Mouse (Mus musculus) heart, embryonic 16.5 days (tissue): ENCODE data around the gene Fut4. TPM values are rescaled to one million over a fixed set of nuclear protein-coding genes. Genes with fewer than 3 reads are reported as not detected.

Source experiments
- ATAC-seq: fragments of 200-750 bp; cut with Nextera tagmentation; replicated peaks from 2 replicates; pipeline ENCODE4 v1.8.0; 2017; ENCODE audit warnings: moderate number of reproducible peaks; ENCODE audit not compliant: insufficient read depth, low FRiP score; ENCODE audit errors: extremely low read depth
- H3K27ac ChIP-seq: fragments of 300-500 bp; sonication (generic); 2 replicates; pipeline ENCODE4 v1.5.1; 2014; ENCODE audit warnings: mild to moderate bottlenecking, low read length, control low read depth, moderate library complexity
- H3K27me3 ChIP-seq: fragments of 300-500 bp; sonication (generic); 2 replicates; pipeline ENCODE4 v1.6.1; 2014; ENCODE audit warnings: low read length, mixed read lengths; ENCODE audit not compliant: control insufficient read depth, insufficient read depth
- H3K36me3 ChIP-seq: fragments of 300-500 bp; sonication (generic); 2 replicates; pipeline ENCODE4 v1.6.1; 2014; ENCODE audit not compliant: control insufficient read depth, insufficient read depth
- H3K4me1 ChIP-seq: fragments of 300-500 bp; sonication (generic); 2 replicates; pipeline ENCODE4 v1.6.1; 2014; ENCODE audit warnings: low read length, mixed read lengths; ENCODE audit not compliant: control insufficient read depth, insufficient read depth
- H3K4me2 ChIP-seq: fragments of 300-500 bp; sonication (generic); 2 replicates; pipeline ENCODE4 v1.6.1; 2014; ENCODE audit warnings: low read depth, mild to moderate bottlenecking, control low read depth, low read length
- H3K4me3 ChIP-seq: fragments of 300-500 bp; sonication (generic); 2 replicates; pipeline ENCODE4 v1.5.1; 2014; ENCODE audit warnings: mild to moderate bottlenecking, control low read depth, low read length
- H3K9ac ChIP-seq: fragments of 300-500 bp; sonication (generic); 2 replicates; pipeline ENCODE4 v1.6.1; 2014; ENCODE audit warnings: low read length, control low read depth
- H3K9me3 ChIP-seq: fragments of 300-500 bp; sonication (generic); replicated peaks from 2 replicates; pipeline ENCODE4 v1.6.1; 2016; ENCODE audit warnings: low read length; ENCODE audit not compliant: control insufficient read depth
- WGBS: fragments of 180-500 bp; shearing (Covaris S2); extraction: QIAGEN DNeasy Blood & Tissue Kit; methylation state at CpG from one replicate; pipeline ENCODE4 v1.1.7; 2014; 5-methylcytosine and 5-hydroxymethylcytosine counted together
- polyA plus RNA-seq: library from polyadenylated mRNA; unstranded; fragments of >200 nt; fragmentation: Nextera tagmentation; extraction: Ambion mirVana; gene quantifications from 2 replicates; pipeline ENCODE4 v1.2.1, GENCODE M21; 2015

The Fut4 gene
- 1.2 and 1.3 TPM in 2 replicates for polyA plus RNA-seq

DNA sequence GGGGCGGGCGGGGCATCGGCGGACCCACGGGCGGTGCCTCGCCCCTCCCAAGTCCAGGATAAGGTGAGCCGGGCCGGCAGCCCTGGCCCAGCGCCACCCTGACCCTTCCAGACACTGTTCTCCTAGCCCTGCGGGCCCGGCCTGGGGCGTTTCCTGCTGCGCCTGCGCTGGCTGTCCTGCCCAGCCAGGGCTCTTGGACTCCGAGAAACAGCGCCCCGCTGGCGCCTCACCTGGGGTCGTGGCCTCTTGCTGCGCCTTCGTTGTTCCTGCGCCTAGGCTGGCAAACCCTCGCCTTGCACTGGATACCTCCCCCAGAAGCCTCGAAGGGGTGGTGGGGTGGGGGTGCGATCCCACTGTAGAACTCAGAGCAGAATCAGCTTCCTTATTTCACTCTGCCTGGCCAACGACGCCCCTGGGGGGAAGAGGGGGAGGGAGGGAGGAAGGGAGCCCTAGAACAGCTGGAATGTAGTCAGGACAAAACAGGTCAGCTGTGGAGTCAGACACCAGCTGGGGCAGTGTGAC is at the start of gene Fut4:
Gene Fut4 (minus strand): TSS at position 393 of the 522 bp plus-strand sequence.
- Histone ChIP-seq H3K4me3 (peak within 1 kb of the TSS; percentile 64), H3K27me3 (0 out of 2 replicates have a peak, but pooled peaks cover 5% of the 10 kb centered on the region), H3K36me3 (no peaks in the 10 kb centered on the region), H3K27ac (no peak within 1 kb of the TSS), H3K9ac (peak within 1 kb of the TSS; percentile 74), H3K4me1 (peaks cover 5% of the 10 kb centered on the region), H3K9me3 (no peaks in the 10 kb centered on the region), H3K4me2 (peak within 1 kb of the TSS; percentile 85)
- WGBS: under 1% methylated on average over 28 of the region's 28 CpGs
- peak; percentile 79 for ATAC-seq

DNA sequence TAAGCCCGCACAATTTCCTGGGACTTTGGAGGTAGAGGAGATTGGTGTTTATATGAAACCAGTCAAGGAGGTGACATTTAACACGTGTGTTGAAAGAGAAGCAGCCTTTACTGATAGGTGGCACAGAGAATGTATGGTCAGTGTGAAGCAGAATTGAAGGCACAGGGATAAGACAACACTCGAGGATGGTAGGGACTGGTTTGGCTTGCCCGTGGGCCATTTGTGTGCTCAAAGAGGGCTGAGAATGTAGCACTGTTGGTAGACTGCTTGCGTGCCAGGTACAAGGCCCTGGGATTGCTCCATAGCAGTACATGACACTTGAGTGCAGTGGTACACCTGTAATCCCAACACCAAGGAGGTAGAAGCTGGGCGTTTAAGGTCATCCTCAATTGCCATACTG is 35.2 kb upstream of the Fut4 start:
- H3K9me3 ChIP-seq: no peaks in the 10 kb centered on the region
- no peak overlapping the region for H3K4me3 ChIP-seq
- no peak overlapping the region for H3K9ac ChIP-seq
- H3K27ac ChIP-seq: no peak overlapping the region
- 86% methylated on average over 6 of the region's 6 CpGs for WGBS
- ATAC-seq: no peak
- peaks cover 7% of the 10 kb centered on the region for H3K36me3 ChIP-seq
- no peaks in the 10 kb centered on the region for H3K27me3 ChIP-seq
- no peak overlapping the region for H3K4me2 ChIP-seq
- H3K4me1 ChIP-seq: peaks cover 9% of the 10 kb centered on the region

DNA sequence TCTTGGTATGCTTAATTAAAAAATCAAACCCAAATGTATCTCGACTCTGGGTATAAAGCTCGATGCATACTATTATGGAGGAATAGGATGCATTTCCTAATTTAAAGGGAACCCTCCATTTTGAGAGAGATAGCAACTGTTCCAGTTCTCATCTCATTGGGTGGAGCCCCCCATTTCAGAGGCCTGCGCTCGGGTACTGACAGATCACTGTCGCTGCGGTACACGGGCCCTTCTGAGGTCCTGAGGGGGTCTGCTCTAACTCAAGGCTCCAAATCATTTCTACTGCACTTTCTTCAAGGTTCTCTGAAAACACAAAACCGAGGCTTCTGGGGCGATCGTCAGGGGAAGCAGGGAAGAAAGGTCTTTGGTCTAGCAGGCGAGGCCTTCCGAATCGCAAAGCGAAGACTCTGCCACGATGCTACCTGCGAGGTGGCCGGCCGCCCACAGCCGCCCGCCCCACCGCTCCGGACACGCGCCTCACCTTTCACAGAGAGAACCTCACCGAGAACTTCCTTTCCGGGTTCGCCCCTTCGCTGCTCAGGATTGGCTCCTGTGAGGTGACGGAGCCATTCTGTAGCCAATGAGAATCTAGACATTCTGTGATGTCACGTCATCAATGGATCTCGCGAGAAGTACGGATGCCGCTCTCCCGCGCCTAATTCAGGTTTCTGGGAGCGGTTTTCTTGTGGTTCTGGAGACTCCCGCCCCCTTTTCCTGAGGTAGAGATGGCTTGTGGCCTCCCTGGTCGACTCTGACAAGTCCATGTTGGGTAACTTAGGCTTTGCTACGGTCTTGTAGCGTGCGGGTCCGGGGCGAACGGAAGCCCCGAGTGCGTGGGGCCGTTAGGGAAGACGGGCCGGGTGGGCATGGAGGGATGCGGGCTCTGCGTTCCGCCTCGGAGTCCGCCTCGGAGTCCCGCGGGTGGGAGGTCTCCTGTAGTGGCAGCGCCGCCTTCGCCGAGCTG is 32.1 kb upstream of the Fut4 start, which contains the start of the genes Mre11a and Ankrd49:
Gene Mre11a (plus strand): TSS at position 616 of the 964 bp plus-strand sequence.
Gene Ankrd49 (minus strand): TSS at position 818 of the 964 bp plus-strand sequence.
- Histone ChIP-seq H3K27me3 (no peaks in the 10 kb centered on the region), H3K4me1 (peaks cover 9% of the 10 kb centered on the region), H3K4me2 (peak within 1 kb of the TSS; percentile 97), H3K36me3 (peaks cover 21% of the 10 kb centered on the region), H3K4me3 (peak within 1 kb of the TSS; percentile 74), H3K9ac (peak within 1 kb of the TSS; percentile 90), H3K9me3 (no peaks in the 10 kb centered on the region), H3K27ac (peak within 1 kb of the TSS; percentile 92)
- WGBS: under 1% methylated on average over 62 of the region's 62 CpGs
- ATAC-seq: peak; percentile 100

DNA sequence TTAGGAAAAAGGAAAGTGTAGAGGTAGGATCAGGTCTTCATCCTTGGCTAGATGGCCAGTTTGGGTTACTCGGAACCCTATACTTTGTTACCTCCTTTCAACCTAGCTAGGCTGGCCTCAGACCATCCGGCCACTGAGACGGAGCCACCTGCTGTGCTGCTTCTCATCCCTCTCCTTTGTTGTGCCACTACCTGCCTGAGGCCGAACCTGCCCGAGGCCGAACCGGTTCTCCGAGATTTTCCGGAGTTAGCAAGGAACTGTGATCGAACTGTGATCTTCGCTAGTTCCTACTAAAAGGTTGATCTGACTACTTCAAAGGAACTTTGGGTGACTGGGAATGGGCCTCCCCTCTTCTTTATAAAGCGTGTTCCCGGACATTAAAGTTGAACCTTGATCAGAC is 26.1 kb upstream of the Fut4 start:
- Histone ChIP-seq H3K4me3 (no peak overlapping the region), H3K9ac (no peak overlapping the region), H3K9me3 (no peaks in the 10 kb centered on the region), H3K27me3 (no peaks in the 10 kb centered on the region), H3K27ac (no peak overlapping the region), H3K4me2 (no peak overlapping the region), H3K4me1 (no peaks in the 10 kb centered on the region), H3K36me3 (peaks cover 21% of the 10 kb centered on the region)
- WGBS: 47% methylated on average over 13 of the region's 13 CpGs
- no peak for ATAC-seq

DNA sequence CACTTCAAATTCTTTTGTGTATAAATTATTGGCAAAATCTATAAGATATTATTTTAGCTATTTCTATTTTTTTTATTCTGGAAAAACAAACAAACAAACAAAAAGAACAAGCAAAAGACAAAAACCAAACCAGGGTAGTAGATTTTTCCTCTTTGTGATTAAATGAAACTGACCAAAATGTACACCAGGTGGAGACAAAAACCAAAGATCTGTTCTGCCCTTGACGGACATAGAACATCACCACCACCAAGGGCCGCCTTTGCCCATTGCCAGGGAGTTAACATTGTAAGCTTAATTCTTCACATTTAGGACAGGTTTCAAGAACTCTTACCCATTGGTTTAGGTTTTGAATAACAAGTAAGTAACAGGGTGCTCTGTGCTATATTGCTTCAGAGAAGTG is 21.6 kb upstream of the Fut4 start:
- WGBS: 33% methylated on average over 2 of the region's 2 CpGs
- no peak overlapping the region for H3K9ac ChIP-seq
- H3K4me2 ChIP-seq: no peak overlapping the region
- H3K9me3 ChIP-seq: no peaks in the 10 kb centered on the region
- ATAC-seq: no peak
- peaks cover 11% of the 10 kb centered on the region for H3K27me3 ChIP-seq
- H3K4me1 ChIP-seq: peaks cover 4% of the 10 kb centered on the region; the same call in 1 of the 2 replicates
- H3K36me3 ChIP-seq: no peaks in the 10 kb centered on the region
- no peak overlapping the region for H3K27ac ChIP-seq
- H3K4me3 ChIP-seq: no peak overlapping the region

DNA sequence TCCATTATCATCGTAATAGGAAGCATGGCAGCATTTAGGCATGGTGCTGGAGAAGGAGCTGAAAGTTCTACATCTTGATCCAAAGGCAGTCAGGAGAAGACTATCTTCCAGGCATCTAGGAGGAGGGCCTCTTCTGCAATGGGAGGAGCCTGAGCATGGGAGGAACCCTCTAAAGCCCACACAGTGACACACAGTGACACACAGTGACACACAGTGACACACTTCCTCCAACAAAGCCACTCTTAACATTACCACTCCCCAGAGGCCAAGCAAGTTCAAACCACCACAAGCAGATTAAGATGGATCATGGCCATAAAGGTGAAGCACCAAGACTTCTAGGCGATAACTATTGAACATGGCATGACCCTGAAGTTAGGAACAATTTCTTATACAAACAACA is 19.9 kb upstream of the Fut4 start:
- H3K4me3 ChIP-seq: no peak overlapping the region
- no peaks in the 10 kb centered on the region for H3K9me3 ChIP-seq
- H3K36me3 ChIP-seq: no peaks in the 10 kb centered on the region
- H3K27me3 ChIP-seq: peaks cover 18% of the 10 kb centered on the region
- WGBS: 78% methylated on average over 2 of the region's 2 CpGs
- no peak overlapping the region for H3K4me2 ChIP-seq
- H3K27ac ChIP-seq: no peak overlapping the region
- peaks cover 4% of the 10 kb centered on the region; the same call in 1 of the 2 replicates for H3K4me1 ChIP-seq
- no peak for ATAC-seq
- H3K9ac ChIP-seq: no peak overlapping the region

DNA sequence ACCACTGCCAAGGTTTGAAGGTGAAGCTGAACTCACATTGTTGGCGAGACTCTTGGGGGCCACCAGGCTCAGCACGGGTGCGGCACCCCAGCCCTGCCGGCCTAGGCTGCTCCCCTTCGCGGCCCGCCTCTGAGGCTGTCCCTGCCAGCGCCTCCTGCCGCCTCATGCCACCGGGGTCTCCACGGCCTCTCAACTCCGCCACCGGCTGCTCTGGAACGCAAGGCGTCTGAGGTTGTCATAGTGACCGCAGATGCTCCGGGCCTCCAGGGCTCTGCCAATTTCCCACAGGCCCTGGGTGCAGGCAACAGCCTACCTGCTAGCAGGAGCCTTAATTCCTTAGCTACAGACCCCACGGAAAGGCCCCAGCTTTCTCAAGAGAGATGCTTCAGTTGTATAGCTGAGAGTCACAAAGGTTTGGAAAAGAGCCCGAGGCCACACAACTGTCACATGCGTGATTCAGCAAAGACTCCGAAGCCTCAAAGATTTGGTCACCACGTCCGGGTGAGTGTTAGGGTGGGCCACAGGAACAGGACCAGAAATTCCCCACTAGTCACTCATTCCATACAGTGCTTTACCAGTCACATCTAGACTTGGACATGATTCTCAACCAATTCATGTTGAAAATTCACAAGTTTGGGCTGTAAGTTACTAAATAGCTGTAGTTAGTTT is 18.7 kb upstream of the Fut4 start, which contains the start of gene 1700012B09Rik:
Gene 1700012B09Rik (minus strand): TSS at position 228 of the 669 bp plus-strand sequence.
- ATAC-seq: no peak
- Histone ChIP-seq H3K9ac (no peak within 1 kb of the TSS), H3K27me3 (peaks cover 21% of the 10 kb centered on the region), H3K9me3 (no peaks in the 10 kb centered on the region), H3K4me3 (no peak within 1 kb of the TSS), H3K4me1 (peaks cover 4% of the 10 kb centered on the region; the same call in 1 of the 2 replicates), H3K27ac (no peak within 1 kb of the TSS), H3K4me2 (no peak within 1 kb of the TSS), H3K36me3 (no peaks in the 10 kb centered on the region)
- 19% methylated on average over 23 of the region's 23 CpGs for WGBS

DNA sequence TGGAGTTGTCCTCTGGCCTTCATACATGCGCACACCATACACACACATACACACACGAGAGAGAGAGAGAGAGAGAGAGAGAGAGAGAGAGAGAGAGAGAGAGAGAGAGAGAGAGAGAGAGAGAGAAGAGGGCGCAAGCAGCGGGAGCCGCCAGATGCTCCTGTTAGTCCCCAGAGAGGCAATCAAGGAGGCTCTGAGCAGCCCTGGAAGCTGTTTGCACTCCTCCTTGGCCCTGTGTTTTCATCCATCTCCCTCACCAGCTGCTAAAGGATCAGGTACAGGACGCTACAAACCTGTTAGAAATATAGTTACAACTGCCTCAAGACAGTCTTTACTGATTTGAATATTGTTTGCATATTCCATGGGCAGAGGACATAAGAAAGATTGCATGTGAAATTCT is 17.6 kb upstream of the Fut4 start:
- Histone ChIP-seq H3K27me3 (peaks cover 21% of the 10 kb centered on the region), H3K36me3 (no peaks in the 10 kb centered on the region), H3K4me1 (peaks cover 4% of the 10 kb centered on the region; the same call in 1 of the 2 replicates), H3K9ac (no peak overlapping the region), H3K4me2 (no peak overlapping the region), H3K27ac (no peak overlapping the region), H3K4me3 (no peak overlapping the region), H3K9me3 (no peaks in the 10 kb centered on the region)
- no peak for ATAC-seq
- 37% methylated on average over 5 of the region's 6 CpGs for WGBS
